Mouse (Mus musculus) stomach, embryonic 14.5 days (tissue): ENCODE measurements around the gene Ndufa4l2. TPM values are rescaled to one million over a fixed set of nuclear protein-coding genes. Genes with fewer than 3 reads are reported as not detected.

ENCODE experiments used
- ATAC-seq: fragments of 200-750 bp; cut with Nextera tagmentation; 2 replicates; pipeline ENCODE4 v1.8.0; 2017; ENCODE audit warnings: low read depth, moderate TSS enrichment; ENCODE audit not compliant: insufficient number of reproducible peaks, insufficient read depth, low FRiP score
- H3K27ac ChIP-seq: fragments of 300-500 bp; sonication (generic); 2 replicates; pipeline ENCODE4 v1.5.1; 2014; ENCODE audit warnings: mild to moderate bottlenecking, low read length, moderate library complexity, mixed read lengths
- H3K27me3 ChIP-seq: fragments of 300-500 bp; sonication (generic); 2 replicates; pipeline ENCODE4 v1.6.1; 2014; ENCODE audit warnings: low read length, control low read depth, mixed read lengths; ENCODE audit not compliant: control insufficient read depth, insufficient read depth
- H3K36me3 ChIP-seq: fragments of 300-500 bp; sonication (generic); 2 replicates; pipeline ENCODE4 v1.6.1; 2014; ENCODE audit warnings: mild to moderate bottlenecking, control low read depth, low read length, moderate library complexity, mixed read lengths; ENCODE audit not compliant: control insufficient read depth, insufficient read depth
- H3K4me1 ChIP-seq: fragments of 300-500 bp; sonication (generic); 2 replicates; pipeline ENCODE4 v1.6.1; 2014; ENCODE audit warnings: low read length, control low read depth, mixed read lengths; ENCODE audit not compliant: control insufficient read depth, insufficient read depth
- H3K4me2 ChIP-seq: fragments of 300-500 bp; sonication (generic); replicated peaks from 2 replicates; pipeline ENCODE4 v1.6.1; 2014; ENCODE audit warnings: low read depth, low read length, control low read depth
- H3K4me3 ChIP-seq: fragments of 300-500 bp; sonication (generic); 2 replicates; pipeline ENCODE4 v1.5.1; 2014; ENCODE audit warnings: low read depth, low read length, control low read depth
- H3K9ac ChIP-seq: fragments of 300-500 bp; sonication (generic); replicated peaks from 2 replicates; pipeline ENCODE4 v1.6.1; 2014; ENCODE audit warnings: low read depth, mild to moderate bottlenecking, control low read depth, low read length, moderate library complexity, mixed read lengths
- H3K9me3 ChIP-seq: fragments of 300-500 bp; sonication (generic); 2 replicates; pipeline ENCODE4 v1.6.1; 2016; ENCODE audit warnings: low read depth, low read length, control low read depth; ENCODE audit not compliant: control insufficient read depth
- WGBS: fragments of 180-500 bp; shearing (Covaris S2); extraction: QIAGEN DNeasy Blood & Tissue Kit; methylation state at CpG from one replicate; pipeline ENCODE4 v1.1.7; 2014; 5-methylcytosine and 5-hydroxymethylcytosine counted together
- polyA plus RNA-seq: library from polyadenylated mRNA; unstranded; fragments of >200 nt; fragmentation: Nextera tagmentation; extraction: Ambion mirVana; gene quantifications from 2 replicates; pipeline ENCODE4 v1.2.1, GENCODE M21; 2014

The Ndufa4l2 gene
- polyA plus RNA-seq, 1 experiment from 2014 or later, result 81.3 TPM

DNA sequence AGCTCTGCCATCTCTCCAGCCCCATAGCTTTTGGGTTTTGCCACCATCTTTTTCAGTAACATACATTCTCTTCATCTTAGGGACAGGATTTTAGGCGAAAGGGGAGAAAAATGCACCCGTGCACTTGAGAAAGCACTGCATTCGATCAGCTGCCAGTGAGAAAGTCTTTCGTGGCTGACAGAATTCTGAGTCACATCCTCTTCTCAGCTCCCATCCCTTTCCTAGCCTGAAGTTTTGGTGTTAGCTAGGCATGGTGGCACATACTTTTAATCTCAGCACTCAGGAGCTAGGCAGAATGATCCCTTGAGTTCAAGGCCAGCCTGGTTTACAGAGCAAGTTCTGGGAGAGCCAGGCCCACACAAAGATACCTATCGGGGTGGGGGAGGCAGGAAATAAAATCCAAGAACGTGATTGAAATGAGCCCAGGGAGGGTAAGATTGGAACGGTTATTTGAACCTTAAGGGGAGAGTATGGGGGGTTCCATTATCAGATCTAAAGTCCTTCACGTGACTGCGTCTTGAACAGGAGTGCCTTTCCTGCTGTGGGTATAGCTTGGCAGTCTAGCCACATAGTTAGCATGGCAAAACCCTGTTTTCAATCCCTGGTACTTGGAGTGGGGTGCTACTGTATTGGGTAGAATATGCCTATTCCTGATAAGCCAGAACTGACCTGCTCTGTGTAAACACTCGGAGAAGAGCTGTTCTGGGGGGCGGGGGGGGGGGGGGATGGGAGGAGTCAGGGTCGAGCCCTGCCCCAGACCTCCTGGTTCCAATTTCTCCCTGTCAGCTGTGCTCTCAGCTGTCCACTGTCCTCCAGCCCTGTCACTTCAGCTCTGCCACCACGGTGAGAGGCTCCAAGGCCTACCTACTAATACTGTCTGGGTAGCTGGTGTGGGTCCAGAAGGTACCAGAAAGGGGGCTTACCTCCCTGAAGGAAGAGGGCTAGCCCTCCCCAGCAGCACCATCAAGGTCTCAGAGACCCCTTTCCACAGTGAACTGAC, 13.6 kb upstream of the Ndufa4l2 start, which contains the start of gene Stac3:
Stac3 (plus strand) TSS at position 793 of the 1,000 bp plus-strand sequence.
- no peak for ATAC-seq
- no peak within 1 kb of the TSS for H3K27ac ChIP-seq
- no peak within 1 kb of the TSS for H3K9ac ChIP-seq
- H3K4me2 ChIP-seq, result no peak within 1 kb of the TSS
- no peak within 1 kb of the TSS for H3K4me3 ChIP-seq
- no peaks in the 10 kb centered on the region for H3K27me3 ChIP-seq
- no peaks in the 10 kb centered on the region for H3K9me3 ChIP-seq
- H3K36me3 ChIP-seq, result peaks cover 37% of the 10 kb centered on the region
- WGBS, result 64% methylated on average over 13 of the region's 13 CpGs
- no peaks in the 10 kb centered on the region for H3K4me1 ChIP-seq

DNA sequence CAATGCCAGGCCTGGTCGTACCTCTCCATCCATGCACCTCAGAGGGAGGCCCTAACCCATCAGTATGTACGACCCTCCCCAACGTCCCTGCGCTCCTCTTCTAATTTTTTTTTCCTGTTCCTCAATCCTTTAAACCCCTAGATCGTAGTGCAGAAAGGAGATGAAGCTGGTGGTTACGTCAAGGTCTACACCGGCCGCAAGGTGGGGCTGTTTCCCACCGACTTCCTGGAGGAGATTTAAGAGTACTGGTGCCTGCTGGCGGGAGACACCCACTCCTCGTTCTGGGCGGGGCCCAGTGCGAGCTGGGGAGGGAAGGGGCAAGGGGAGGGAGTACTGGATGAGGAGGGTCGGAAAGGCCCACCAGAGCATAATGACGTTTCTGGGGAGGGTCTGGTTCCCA, 6.5 kb upstream of the Ndufa4l2 start:
- WGBS, result 5% methylated on average over 15 of the region's 15 CpGs
- H3K27me3 ChIP-seq, result peaks cover 21% of the 10 kb centered on the region
- H3K4me1 ChIP-seq, result peaks cover 11% of the 10 kb centered on the region; the same call in 1 of the 2 replicates
- no peak overlapping the region for H3K9ac ChIP-seq
- peak overlapping the region; percentile 62; the same call in 1 of the 2 replicates for H3K4me2 ChIP-seq
- no peak overlapping the region for H3K4me3 ChIP-seq
- ATAC-seq, result no peak; the same call in 1 of the 2 replicates
- no peaks in the 10 kb centered on the region for H3K9me3 ChIP-seq
- no peak overlapping the region for H3K27ac ChIP-seq
- no peaks in the 10 kb centered on the region for H3K36me3 ChIP-seq

DNA sequence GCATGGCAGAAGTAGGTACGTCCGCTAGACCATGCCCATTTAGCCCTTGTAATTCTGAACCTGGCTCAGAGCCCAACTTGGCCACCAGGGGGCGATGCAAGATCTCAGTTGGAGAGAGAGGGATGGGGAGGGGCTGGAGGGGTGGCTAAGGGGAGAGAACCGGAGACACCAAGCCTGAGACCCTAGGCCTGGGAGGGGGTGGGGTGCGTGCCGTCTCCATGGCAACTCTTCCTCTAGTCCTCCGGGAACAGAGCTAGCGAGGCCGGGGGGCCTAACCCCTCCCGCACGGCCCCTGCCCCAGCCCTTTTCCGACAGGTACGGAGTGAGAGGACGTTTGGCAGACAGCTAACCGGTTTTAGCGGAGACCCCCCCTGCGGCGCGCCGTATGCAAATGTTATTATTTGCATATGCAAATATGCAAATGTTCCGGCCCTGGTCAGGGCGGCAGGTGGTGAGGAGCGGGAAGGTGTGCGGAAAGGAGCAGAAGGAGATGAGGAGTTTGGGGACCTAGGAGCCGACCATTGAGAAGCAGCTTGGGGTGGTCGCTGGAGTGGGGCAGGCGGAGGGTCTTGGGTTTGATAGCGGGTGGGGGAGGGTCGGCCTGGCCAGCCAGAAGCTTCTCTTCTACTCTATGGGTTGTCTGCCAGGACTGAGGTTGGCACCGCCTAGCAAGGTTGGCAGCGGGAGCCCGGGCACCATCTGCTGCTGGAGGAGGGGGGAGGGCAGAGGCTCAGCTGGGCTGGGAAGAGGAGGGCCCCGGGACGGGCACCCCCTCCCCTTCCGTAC, 5.5 kb upstream of the Ndufa4l2 start:
- Histone ChIP-seq H3K4me3 (peak overlapping the region; percentile 29), H3K36me3 (no peaks in the 10 kb centered on the region), H3K9ac (no peak overlapping the region), H3K4me1 (peaks cover 17% of the 10 kb centered on the region; the same call in 1 of the 2 replicates), H3K9me3 (no peaks in the 10 kb centered on the region), H3K27me3 (peaks cover 21% of the 10 kb centered on the region), H3K4me2 (peak overlapping the region; percentile 62), H3K27ac (no peak overlapping the region)
- ATAC-seq, result peak; percentile 44
- 1% methylated on average over 35 of the region's 35 CpGs for WGBS

DNA sequence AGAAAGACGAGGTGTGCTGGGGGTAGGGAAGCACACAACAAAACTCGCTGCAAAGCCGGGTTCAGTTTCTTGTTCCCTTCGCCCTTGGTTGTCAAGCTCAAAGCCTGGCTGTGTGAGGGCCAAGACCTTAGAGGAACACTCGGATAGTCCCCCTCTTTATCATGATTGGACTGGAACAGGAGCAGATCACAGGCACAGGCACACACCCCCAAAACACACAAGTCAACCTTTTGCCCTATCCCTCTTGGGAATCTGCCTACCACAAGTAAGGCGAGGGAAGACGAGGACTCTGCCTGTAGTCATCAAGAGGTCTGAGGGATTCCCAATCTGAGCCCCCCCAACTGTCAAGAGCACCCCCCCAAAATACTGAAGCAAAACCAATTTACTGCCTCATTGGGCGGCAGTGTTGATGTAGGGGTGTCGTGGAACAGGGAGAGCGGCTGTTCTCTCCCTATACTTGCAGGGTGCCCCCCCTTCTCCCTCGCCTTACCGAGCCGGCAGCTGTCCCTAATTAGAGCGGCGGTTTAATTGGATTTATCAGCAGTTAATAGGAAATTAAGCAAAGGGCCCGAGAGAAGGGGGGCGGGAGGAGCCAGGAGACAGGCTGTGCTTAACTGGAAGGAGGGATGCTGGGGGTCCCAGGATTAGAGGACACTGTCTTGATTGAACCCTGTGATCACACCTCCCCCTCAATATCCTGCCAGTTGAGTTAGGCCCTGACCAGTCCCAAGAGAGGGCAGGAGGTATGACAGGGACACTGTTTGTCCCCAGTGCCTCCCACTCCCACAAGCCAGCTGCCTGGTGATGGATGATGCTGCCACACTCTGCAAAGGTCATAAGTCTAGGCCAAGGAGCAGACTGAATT, 4.7 kb upstream of the Ndufa4l2 start:
- Histone ChIP-seq H3K9ac (no peak overlapping the region), H3K27me3 (peaks cover 24% of the 10 kb centered on the region), H3K4me2 (peak overlapping the region; percentile 62; the same call in 1 of the 2 replicates), H3K36me3 (no peaks in the 10 kb centered on the region), H3K27ac (0 out of 2 replicates have a peak overlapping the region, but pooled peaks have one; percentile 6), H3K4me3 (no peak overlapping the region), H3K4me1 (peaks cover 21% of the 10 kb centered on the region; the same call in 1 of the 2 replicates), H3K9me3 (no peaks in the 10 kb centered on the region)
- no peak for ATAC-seq
- 17% methylated on average over 17 of the region's 17 CpGs for WGBS

DNA sequence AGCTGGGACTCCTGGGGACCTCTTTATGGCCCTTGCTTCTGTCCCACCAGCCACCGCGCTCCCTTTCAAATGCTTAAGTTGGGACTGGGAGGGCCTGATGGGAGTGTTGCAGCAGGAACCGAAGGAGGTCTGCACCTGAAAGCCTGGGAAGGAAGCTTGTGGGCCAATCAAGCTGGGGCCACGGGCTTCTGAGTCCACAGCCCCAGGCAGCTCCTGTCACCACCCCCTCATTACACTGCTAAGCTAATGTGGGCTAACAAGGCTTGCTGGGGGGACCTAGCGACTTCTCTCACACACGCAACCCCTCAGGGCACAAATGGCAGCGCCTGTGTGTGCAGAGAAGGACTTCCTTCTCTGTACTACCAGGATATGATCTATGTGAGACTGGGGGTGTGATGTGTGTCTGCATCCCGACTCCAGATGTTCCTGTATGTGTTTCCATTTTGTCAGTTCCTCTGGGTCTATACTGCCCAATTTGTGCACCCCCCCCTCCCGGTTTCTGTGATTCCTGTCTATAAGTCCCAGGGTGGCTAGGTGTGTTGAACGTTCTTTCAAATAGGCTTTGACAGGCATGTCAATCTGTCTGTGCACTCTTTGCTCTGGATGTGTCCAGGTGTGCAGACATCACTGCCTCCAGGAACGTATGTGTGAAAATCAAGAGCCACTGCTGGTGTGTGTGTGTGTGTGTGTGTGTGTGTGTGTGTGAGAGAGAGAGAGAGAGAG, 3.7 kb upstream of the Ndufa4l2 start:
- Histone ChIP-seq H3K36me3 (no peaks in the 10 kb centered on the region), H3K9ac (no peak overlapping the region), H3K27me3 (peaks cover 32% of the 10 kb centered on the region), H3K9me3 (no peaks in the 10 kb centered on the region), H3K4me2 (peak overlapping the region; percentile 64), H3K4me1 (peaks cover 21% of the 10 kb centered on the region; the same call in 1 of the 2 replicates), H3K27ac (0 out of 2 replicates have a peak overlapping the region, but pooled peaks have one; percentile 6), H3K4me3 (peak overlapping the region; percentile 31)
- no peak for ATAC-seq
- 11% methylated on average over 11 of the region's 11 CpGs for WGBS

DNA sequence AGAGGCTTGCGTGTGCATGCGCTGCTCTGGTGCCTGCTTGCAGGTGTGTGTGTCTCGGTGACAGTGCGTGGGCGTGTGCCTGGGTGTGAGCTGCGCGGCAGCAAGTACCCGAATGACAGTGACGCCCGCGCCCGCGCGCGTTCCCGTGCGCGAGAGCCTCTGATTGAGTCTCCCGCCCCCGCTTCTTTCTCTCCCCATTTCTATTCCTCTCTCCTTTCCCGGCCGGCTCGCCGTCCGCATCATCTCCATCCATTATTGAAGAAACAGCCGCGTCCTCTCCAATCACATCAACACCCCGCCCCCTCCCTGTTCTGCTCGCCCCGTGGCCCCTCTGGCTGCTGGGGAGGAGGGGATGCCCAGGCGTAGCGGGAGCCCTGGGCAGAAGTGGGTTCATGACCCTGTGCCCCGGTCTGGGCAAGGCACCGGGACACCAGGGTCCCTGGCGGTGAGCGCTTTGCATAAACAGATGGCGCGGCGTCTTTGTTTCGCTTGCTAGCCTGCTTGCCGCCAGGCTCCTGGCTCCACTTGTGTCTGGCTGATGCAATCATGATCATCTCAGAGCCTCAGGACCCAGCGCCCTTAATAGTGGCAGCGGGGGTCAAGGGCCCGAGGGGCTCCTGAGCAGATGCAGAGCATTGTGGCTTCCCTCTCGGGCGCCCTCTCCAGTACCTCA, 3.0 kb upstream of the Ndufa4l2 start:
- Histone ChIP-seq H3K4me1 (peaks cover 26% of the 10 kb centered on the region; the same call in 1 of the 2 replicates), H3K27me3 (peaks cover 32% of the 10 kb centered on the region), H3K27ac (no peak overlapping the region), H3K9me3 (no peaks in the 10 kb centered on the region), H3K4me3 (peak overlapping the region; percentile 31), H3K9ac (no peak overlapping the region; the same call in 1 of the 2 replicates), H3K4me2 (peak overlapping the region; percentile 64), H3K36me3 (no peaks in the 10 kb centered on the region)
- ATAC-seq, result no peak
- under 1% methylated on average over 45 of the region's 46 CpGs for WGBS

DNA sequence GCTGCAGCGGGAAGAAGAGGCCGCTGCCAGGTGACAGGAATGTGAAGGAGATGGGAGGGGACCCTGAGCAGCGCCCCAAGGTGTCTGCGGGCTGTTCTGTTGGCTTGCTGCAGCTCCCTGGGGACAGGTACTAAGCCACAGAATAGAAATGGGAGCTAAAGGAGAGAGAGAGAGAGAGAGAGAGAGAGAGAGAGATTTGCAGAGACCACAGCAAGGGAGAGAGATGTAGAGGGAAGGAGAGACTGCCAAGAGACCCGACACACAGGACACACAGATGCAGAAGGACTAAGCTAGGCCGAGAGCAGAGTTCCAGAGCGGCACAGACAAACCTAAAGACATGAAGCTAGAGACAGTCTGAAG, 2.5 kb upstream of the Ndufa4l2 start:
- Histone ChIP-seq H3K4me3 (peak overlapping the region; percentile 31), H3K27me3 (peaks cover 29% of the 10 kb centered on the region), H3K9ac (no peak overlapping the region), H3K9me3 (no peaks in the 10 kb centered on the region), H3K4me1 (peaks cover 30% of the 10 kb centered on the region; the same call in 1 of the 2 replicates), H3K27ac (no peak overlapping the region), H3K36me3 (no peaks in the 10 kb centered on the region; the same call in 1 of the 2 replicates), H3K4me2 (peak overlapping the region; percentile 64)
- no peak for ATAC-seq
- 5% methylated on average over 7 of the region's 7 CpGs for WGBS
